Mouse (Mus musculus) cerebral cortex, adult 2 months (tissue): ENCODE data around the gene Nrros.

Experiments
- WGBS: fragments of 180-500 bp; shearing (Covaris S2); methylation state at CpG from one replicate; pipeline ENCODE4 v1.1.7; 2018; 5-methylcytosine and 5-hydroxymethylcytosine counted together

Nrros gene

GRCm38 (mm10) chr16:32160742-32161323 lies 4.6 kb downstream of the Nrros start:
- WGBS: 91% methylated on average over 9 of the region's 9 CpGs

GRCm38 (mm10) chr16:32158966-32159365 lies 6.4 kb downstream of the Nrros start:
- 94% methylated on average over 3 of the region's 3 CpGs for WGBS

DNA sequence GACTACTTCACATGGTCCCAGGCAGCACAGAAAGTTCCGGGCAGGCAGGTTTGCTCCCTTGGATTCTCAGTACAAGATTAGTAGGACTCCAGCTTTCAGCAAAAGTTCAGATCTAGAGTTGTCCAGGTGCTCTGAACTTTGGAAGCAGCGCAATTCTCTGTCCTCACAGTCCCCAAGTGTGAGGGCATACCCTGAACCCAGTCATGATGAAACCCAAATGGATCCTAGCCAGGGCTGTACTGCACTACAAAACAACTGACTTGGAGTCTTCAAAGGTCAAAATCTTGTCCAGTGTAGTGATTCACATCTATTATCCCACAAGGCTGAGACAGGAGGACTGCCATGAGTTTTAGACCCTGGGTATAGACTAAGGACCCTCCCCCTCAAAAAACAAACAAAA lies 8.0 kb downstream of the Nrros start:
- 82% methylated on average over 2 of the region's 2 CpGs for WGBS

GRCm38 (mm10) chr16:32156719-32157118 lies 8.7 kb downstream of the Nrros start:
- WGBS: 42% methylated on average over 3 of the region's 3 CpGs

- 28% methylated on average over 13 of the region's 13 CpGs for WGBS
These were observed 11.0 kb downstream of the Nrros start for GRCm38 (mm10) chr16:32154437-32154836.

- WGBS: 65% methylated on average over 1 of the region's 1 CpGs
These were observed 11.4 kb downstream of the Nrros start for GRCm38 (mm10) chr16:32153976-32154375.

GRCm38 (mm10) chr16:32147589-32148207 lies 17.7 kb downstream of the Nrros start:
- WGBS: 56% methylated on average over 12 of the region's 13 CpGs

- 94% methylated on average over 17 of the region's 17 CpGs for WGBS
These were observed 20.8 kb downstream of the Nrros start for GRCm38 (mm10) chr16:32144592-32144991.

DNA sequence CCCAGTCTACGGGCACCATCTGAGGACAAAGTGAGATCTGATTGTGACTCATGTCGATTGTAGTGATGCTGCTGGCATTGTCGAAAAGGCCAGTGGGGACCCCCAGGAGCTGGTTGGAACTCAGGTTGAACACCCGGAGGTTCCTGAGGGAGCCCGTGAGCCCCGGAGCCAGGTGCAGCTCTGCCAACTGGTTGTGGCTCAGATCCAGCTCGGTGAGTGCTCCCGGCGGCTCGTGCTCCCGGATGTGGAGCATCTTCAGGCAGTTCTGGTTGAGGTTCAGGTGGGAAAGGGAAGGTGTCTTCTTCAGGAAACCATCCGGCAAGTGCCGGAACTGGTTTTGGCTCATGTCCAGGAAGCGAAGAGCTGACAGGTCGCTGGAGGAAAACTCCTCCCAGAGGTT lies 21.6 kb downstream of the Nrros start:
- WGBS: 96% methylated on average over 15 of the region's 15 CpGs

DNA sequence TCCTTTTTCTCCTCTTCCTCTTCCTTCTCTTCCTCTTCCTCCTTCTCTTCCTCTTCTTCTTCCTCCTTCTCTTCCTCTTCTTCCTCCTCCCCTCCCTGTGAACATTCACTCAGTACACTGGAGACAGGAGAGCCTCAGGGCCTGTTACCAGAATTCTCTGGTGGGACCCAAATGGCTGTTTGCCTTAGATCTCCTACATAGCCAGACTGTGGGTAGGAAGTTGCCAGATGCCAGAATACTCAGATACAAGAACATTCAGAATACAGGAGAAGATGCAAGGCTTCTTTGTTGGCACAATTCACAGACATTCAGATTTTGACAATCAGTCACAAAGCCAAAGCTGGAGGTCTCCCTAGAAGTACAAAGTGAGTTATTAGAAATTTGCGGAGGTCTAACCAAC lies 26.4 kb downstream of the Nrros start:
- WGBS: 83% methylated on average over 1 of the region's 1 CpGs

- WGBS: 86% methylated on average over 7 of the region's 7 CpGs
These were observed 29.5 kb downstream of the Nrros start for GRCm38 (mm10) chr16:32135842-32136357.

- 93% methylated on average over 3 of the region's 3 CpGs for WGBS
These were observed 32.2 kb downstream of the Nrros start for GRCm38 (mm10) chr16:32133148-32133547.

DNA sequence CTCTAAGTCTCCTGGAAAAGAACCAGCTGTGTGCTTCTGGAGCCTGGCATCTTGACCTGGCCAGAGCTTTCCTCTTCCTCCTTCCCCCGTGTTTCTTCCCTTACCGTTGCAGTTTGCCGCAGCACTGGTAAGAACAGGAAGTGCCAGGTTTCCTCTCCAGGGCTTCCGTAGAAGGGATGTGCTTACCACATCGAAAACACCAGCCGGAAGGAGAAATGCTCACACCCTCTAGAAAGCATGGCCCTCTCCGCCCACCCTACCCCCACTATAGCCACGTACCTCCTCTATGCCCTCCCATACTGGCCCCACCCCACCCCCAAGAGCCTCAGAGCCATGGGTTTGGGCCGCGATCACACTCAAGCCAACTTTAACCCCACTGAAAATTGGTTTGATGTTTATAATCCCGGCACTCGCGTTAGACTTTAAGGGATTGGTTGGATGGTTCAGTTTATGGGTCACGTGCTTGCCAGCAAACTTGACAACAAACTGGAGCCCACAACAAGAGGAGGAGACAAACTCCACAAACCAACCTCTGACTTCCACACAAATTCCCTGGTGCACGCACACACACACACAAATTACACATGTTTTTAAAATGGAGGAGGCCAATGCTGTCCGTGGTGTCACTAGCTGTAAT lies 35.1 kb downstream of the Nrros start:
- WGBS: 75% methylated on average over 16 of the region's 16 CpGs

GRCm38 (mm10) chr16:32129449-32130189 lies 35.8 kb downstream of the Nrros start:
- WGBS: 76% methylated on average over 20 of the region's 20 CpGs

- 80% methylated on average over 4 of the region's 4 CpGs for WGBS
These were observed 38.3 kb downstream of the Nrros start for GRCm38 (mm10) chr16:32127046-32127445.

- 87% methylated on average over 3 of the region's 3 CpGs for WGBS
These were observed 40.0 kb downstream of the Nrros start for GRCm38 (mm10) chr16:32125364-32125763.

GRCm38 (mm10) chr16:32124444-32125335 lies 40.7 kb downstream of the Nrros start:
- 63% methylated on average over 17 of the region's 17 CpGs for WGBS

DNA sequence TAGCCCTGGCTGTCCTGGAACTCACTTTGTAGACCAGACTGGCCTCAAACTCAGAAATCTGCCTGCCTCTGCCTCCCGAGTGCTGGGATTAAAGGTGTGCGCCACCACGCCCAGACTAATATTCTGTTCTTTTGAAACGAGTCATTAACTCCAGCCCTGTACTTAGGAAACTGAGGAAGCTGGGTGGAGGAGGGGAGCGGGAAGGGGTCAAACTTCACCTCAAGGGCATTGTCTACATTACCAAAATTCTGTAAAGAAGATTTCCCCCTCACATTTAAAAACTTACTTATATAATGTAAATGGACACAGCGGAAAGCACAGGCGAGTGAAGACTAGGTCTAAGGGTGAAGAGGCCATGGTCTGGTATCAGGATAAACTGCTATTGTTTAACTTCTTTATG lies 41.4 kb downstream of the Nrros start:
- 92% methylated on average over 7 of the region's 7 CpGs for WGBS

- 81% methylated on average over 3 of the region's 3 CpGs for WGBS
These were observed 44.9 kb downstream of the Nrros start for GRCm38 (mm10) chr16:32120454-32120853.

DNA sequence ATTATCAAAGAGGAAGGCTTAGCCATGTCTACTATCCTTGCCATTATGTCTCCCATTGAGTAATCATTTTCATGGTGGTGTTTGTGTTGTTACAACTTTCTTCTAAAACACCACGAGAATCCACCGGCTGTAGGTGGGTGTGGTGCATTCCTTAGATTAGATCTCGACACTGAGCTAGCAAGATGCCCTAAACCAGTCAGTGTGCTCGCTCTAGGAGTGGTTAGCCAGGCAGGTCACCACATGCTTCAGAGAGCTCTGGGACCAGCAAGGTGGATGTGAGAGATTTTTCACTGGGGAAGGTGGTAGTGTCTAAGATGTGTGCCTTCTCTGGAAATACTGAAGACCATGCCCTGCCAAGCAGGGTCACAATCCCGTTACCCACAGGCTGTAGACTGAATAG lies 49.2 kb downstream of the Nrros start:
- WGBS: 61% methylated on average over 5 of the region's 5 CpGs

DNA sequence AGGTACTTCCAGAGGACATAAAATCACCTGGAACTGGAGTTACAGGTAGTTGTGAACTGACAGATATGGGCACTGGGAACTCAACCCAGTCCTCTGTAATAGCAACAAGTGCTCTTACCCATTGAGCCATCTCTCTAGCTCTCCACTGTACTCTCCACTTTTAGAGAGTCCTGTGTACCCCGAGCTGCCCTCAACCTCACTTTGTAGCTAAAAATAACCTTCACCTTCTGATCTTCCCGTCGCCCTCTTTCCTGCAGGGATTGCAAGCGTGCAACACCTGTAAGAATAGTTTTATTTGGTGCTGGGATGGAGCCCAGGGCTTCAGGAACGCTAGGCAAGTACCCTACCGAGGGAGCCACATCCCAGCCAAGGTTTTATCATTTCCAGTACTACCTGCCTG lies 49.6 kb downstream of the Nrros start:
- 65% methylated on average over 6 of the region's 6 CpGs for WGBS
